Mouse (Mus musculus) activated CD4-positive, CD25-positive, alpha-beta regulatory T cell (primary cell): ENCODE results near the gene Ccdc136. TPM values are rescaled to one million over a fixed set of nuclear protein-coding genes. Genes with fewer than 3 reads are reported as not detected.

Experiments used
- polyA plus RNA-seq, 2 experiments: library from polyadenylated mRNA; unstranded; fragments of 100-300 nt; shearing (Covaris generic); gene quantifications; one replicate each; pipeline ENCODE4 v1.2.1; 2017

Ccdc136 gene
- under 1 TPM; 0.17 to 0.79 TPM for polyA plus RNA-seq

DNA sequence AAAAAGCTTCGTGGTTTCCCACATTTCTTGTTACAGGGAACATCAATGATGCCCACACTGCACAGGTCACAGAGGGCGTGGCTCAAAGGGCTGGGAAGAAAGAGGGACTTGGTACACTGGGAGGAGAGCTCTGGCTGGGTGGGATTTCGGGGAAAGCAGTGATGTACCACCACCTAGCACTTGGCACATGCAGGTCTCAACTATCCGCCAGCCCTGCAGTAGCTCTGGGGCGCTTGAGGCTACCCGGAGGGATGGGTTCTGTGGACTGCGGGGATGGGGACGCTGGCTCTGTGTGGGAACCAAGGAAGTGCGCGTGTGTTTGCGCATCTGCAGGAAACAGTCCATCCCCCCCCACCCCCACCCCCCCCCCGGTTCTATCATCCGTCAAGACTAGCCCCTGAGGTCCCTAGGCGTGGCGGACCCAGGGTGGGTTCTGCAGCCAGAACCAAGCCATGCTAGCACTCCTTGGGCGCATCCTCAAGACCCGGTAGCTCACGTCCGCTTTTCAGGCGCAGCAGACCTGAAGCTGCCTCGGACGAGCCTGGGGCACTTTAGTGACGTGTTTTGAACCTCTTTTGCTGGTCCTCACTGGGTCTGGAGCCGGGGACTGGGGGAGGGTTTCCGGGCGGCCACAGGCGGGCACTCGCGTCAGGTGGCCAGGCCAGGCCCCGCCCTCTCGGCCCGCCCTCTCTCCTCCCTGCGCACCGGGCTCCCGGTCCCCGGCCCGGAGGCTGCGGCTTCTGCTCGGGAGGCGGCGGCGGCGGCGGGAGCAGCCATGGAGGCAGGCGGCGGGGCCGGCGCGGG lies at the start of gene Ccdc136:
TSS of gene Ccdc136 (plus strand) at position 400 of the 804 bp plus-strand sequence.

GRCm38 (mm10) chr6:29347665-29348370 lies 48.3 kb upstream of the Ccdc136 start, which contains the start of gene Calu:
TSS of gene Calu (plus strand) at chr6:29348069.

DNA sequence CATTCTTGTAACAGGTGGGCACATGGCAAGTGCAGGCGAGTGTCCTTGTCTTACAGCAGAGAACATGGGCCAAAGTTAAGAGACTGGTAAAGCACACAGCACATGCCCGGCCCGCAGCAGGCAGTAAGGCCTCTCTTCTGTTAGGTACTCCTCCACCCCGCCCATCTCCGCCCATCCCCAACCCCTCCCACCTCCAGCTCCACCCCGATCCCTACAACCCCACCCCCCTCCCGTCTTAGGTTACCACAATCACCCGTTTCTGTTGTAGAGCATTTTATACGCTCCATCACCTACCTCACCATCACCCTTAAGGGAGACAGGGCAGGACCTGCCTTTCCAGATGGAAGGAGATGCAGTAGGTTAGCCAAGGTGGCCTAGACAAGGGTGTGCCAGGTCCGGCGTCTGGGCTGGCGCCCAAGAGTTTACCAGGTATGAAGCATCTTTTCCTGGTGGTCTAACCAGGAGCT lies 8.0 kb upstream of the Ccdc136 start, which contains the start of gene Opn1sw:
TSS of gene Opn1sw (minus strand) at position 417 of the 467 bp plus-strand sequence.

DNA sequence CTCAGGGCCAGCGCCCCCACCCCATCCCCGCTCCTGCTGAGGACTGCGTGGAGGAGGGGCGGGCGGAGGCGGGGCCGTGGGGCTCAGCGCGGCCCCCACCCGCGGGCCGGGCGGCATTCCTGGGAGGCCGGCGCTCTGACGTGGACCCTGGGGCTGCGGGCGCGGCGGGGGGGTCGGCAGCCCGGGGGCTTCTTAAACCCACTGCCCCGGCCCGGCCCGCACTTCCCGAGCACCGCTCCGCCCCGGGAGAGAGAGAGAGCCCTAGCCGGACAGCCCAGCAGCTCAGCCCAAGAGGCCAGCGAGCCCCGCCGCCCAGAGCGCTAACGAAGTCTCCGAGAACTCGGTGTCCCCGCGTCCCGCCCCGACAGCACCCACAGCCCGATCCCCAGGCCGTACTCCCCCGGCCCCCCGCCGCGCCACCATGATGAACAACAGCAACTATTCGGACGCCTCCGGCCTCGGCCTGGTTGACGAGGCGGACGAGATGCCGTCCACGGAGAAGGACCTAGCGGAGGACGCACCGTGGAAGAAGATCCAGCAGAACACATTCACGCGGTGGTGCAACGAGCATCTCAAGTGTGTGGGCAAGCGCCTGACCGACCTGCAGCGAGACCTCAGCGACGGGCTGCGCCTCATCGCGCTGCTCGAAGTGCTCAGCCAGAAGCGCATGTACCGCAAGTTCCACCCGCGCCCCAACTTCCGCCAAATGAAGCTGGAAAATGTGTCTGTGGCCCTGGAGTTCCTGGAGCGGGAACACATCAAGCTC lies 37.1 kb downstream of the Ccdc136 start, which contains the start of gene Flnc:
TSS of gene Flnc (plus strand) at position 219 of the 766 bp plus-strand sequence.

DNA sequence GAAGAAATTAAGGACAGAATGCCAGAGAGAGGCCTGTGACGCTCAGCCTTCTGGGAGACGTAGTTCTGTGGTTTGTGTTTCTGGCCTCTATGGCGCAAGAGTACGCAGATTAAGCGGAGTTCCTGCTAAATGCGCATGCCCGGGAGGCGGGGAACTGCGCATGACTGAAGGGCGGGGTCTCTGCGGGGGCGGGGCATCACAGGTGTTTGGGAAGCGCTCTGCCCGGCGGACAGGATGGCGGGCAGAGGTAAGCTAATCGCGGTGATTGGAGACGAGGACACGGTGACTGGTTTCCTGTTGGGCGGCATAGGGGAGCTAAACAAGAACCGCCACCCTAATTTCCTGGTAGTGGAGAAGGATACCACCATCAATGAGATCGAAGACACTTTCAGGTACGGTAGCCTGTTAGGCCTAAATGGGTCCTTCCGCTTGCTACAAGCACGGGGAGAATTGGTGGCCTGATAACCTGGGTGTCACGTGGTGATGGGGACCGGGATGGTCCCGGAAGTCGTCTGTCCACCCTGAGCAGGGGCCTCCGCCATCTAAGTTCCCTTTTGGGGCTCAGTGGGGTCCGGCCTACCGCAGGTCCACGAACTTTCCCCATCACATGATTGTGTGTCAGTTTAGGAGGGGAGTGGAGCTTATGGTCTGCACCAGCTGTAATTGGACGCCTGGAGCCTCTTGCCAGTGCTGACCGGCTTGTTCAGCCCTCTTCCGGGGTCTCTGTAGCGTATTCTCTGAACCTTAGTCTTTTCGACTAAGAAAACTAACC lies 71.7 kb downstream of the Ccdc136 start, which contains the start of gene Atp6v1f:
TSS of gene Atp6v1f (plus strand) at position 136 of the 772 bp plus-strand sequence.

GRCm38 (mm10) chr6:29471137-29471536 lies 75.0 kb downstream of the Ccdc136 start, which contains the start of gene Atp6v1fnb:
TSS of gene Atp6v1fnb (plus strand) at chr6:29471437.

Other genes starting within 250 kb of the Ccdc136 start
- 10 to 100 TPM; 59.0 to 60.0 TPM for gene Rbm28, start 231.3 kb upstream of the Ccdc136 start, polyA plus RNA-seq
- gene Prrt4, start 216.7 kb upstream of the Ccdc136 start, polyA plus RNA-seq = under 1 TPM; 0.12 to 0.54 TPM
- 100 to 1,000 TPM in 1 of 2 experiments, 10 to 100 TPM in 1; 71.6 to 112 TPM for gene Impdh1, start 179.9 kb upstream of the Ccdc136 start, polyA plus RNA-seq
- 10 to 100 TPM; 21.0 to 65.3 TPM for gene Hilpda, start 123.8 kb upstream of the Ccdc136 start, polyA plus RNA-seq
- gene Fam71f2, start 116.7 kb upstream of the Ccdc136 start, polyA plus RNA-seq = under 1 TPM; 0.21 to 0.84 TPM
- not detected for gene Fam71f1, start 77.2 kb upstream of the Ccdc136 start, polyA plus RNA-seq
- gene Calu, start 48.2 kb upstream of the Ccdc136 start, polyA plus RNA-seq = 10 to 100 TPM; 77.0 to 88.0 TPM
- under 1 TPM; 0.24 to 0.36 TPM for gene Opn1sw, start 7.8 kb upstream of the Ccdc136 start, polyA plus RNA-seq
- gene Flnc, start 36.9 kb downstream of the Ccdc136 start, polyA plus RNA-seq = under 1 TPM in 1 of 2 experiments, not detected in 1; 0.11 TPM
- 100 to 1,000 TPM; 386 to 451 TPM for gene Atp6v1f, start 71.4 kb downstream of the Ccdc136 start, polyA plus RNA-seq
- under 1 TPM in 1 of 2 experiments, not detected in 1; 0.43 TPM for gene Atp6v1fnb, start 75.1 kb downstream of the Ccdc136 start, polyA plus RNA-seq
- under 1 TPM; 0.20 to 0.42 TPM for gene Kcp, start 111.6 kb downstream of the Ccdc136 start, polyA plus RNA-seq
- gene Irf5, start 130.3 kb downstream of the Ccdc136 start, polyA plus RNA-seq = 10 to 100 TPM; 13.0 to 36.4 TPM
- gene Tnpo3, start 213.6 kb downstream of the Ccdc136 start, polyA plus RNA-seq = 10 to 100 TPM; 75.4 to 77.7 TPM